Mouse (Mus musculus): ENCODE results near the gene Safb.
"Not testable (repeated sequence)": the region's sequence is repeated elsewhere in the genome, so short reads cannot be mapped to it uniquely, and the experiment has no call there.

The Safb gene

DNA sequence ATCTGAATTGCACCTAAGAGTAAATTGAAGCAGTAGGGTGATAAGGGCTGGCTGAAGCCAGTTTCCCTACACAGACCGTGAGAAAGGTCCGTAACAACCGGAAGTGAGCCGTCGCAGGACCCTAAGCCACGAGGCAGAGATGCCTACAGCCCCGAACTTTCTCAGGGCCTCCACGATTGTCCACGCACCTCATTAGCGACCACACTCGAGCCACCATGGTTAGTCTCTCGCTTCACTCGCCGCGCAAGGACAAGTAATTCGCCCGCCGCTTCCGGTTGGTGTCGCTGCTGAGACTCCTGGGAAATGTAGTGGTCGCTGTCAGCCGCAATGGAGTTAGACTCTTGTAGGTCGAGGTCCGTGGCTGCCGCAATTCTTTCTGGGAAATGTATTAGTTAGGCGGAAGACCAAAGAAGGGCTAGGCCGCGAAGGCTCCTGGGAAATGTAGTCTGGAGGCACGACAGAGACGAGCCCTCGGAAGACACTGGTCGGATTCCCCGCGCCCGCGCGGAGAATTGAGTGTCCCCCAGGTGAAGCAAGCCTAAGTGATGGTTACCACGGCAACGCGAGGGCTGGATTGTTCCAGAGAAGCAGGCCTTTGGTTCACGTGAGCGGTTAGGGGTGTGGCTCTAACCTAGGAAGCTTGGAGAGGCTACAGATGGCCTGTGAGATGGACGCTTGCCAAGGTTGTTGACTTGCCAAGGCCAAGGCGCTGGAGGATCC, 25.0 kb downstream of the Safb start, which contains the start of gene 2410015M20Rik:
Gene 2410015M20Rik (minus strand): TSS at position 320 of the 720 bp plus-strand sequence.
- in situ Hi-C loops (cut with MseI, MboI) = no loop called here

DNA sequence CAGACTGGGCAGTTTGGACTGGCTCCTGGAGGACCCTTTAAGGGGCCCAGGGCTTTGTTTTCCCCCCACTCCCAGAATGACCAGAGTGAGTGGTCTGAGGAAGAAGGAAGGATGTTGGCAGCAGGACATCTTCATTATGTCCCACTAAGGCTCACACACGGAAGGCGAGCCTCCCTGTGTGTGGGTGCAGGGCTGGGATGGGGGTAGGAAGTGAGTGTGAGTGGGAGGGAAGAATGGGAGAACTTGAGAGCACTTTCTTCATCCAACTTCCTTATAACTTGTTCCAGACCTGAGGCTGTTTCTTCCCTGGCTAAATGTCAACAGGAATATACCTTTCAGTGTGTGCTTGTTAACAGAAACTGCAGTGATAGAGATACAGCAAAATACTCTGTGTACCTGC, 26.7 kb downstream of the Safb start:
- in situ Hi-C loops (cut with MseI, MboI) = no loop called here

DNA sequence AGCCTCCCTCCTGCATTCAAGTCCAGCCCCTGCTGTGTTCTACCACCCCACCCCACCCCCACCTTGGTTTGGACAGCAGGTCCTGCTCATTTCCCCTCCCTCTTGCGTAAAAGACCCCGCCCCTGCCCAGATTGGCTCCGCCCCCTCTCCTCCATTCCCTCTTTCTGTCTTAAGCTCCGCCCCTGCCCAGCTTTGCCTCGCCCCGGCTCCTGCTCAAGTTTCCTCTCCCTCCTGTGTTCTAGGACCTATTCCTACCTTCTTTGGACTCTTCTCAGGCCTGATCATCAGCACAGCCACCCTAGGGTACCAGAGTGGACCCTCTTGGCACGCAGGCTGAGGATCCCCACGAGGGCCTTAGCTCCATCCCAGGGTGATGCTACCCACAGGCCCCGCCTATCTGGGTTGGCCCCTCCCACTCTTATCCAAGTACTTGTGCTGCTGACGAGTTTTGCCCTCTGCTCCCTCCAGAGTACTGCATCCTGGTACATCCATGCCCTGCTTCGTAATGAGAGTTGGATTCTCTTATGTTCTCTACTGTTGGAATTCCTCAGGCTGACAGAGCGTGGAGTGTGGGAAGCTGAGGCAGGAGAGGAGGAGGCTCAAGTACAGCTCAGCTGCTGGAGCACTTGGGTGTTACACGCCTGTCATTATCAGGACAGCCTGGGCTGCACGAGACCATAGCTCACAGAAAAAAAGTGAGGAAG, 27.4 kb downstream of the Safb start:
- in situ Hi-C loops (cut with MseI, MboI) = no loop called here

DNA sequence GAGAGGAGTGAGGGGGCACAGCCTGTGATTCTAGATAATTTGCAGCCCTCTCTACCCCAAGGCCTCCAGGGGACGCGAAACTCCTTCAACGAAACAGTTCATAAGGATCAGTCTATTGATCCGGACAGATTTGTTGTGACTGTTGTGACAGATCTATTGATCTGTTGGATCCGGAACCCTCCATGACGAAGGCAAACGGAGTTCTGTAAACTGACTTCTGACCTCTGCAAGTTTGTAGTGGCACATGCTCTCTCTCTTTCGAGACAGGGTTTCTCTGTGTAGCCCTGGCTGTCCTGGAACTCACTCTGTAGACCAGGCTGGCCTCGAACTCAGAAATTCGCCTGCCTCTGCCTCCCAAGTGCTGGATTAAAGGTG, 27.9 kb downstream of the Safb start:
- in situ Hi-C loops (cut with MseI, MboI) = not testable (repeated sequence)

DNA sequence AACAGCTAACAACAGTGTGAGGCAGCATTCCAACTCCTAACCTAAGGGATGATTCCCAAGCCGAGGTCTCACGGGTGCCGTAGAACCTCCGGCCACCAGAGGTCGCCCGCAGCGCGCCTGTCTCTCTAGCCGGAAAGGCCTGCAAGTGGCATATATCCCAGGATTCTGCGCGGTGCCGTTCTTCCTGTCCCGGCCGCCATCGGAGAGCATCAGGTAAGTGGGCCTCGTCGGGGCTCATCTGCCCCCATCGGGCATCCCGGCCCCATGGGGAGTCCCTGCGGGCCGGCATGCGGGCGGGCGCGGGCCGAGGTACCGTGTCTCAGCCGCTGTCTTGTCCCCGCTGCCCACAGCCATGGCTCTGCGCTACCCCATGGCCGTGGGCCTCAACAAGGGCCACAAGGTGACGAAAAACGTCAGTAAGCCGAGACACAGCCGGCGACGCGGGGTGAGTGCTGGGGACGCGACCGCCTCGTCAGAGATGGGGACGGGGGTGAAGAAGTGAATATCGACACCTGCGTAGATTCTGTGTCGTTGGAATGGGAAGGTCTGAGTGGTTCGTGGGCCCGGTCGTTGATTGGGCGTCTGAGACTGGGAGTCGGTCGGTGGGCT, 28.7 kb downstream of the Safb start, which contains the start of gene Rpl36:
Gene Rpl36 (plus strand): TSS at position 181 of the 609 bp plus-strand sequence.
- in situ Hi-C loops (cut with MseI, MboI) = no loop called here

DNA sequence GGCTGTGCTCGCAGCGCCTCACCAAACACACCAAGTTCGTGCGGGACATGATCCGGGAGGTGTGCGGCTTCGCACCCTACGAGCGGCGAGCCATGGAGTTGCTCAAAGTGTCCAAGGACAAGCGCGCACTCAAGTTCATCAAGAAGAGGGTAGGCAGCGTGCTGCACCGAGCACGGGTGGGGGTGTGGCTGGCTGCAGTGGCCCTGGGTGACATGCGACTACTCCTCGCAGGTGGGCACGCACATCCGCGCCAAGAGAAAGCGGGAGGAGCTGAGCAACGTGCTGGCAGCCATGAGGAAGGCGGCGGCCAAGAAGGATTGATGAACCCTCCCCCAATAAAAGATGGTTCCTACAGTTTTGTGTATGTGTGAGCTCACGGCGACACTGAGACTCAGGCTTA, 29.3 kb downstream of the Safb start:
- in situ Hi-C loops (cut with MseI, MboI) = not testable (repeated sequence)

DNA sequence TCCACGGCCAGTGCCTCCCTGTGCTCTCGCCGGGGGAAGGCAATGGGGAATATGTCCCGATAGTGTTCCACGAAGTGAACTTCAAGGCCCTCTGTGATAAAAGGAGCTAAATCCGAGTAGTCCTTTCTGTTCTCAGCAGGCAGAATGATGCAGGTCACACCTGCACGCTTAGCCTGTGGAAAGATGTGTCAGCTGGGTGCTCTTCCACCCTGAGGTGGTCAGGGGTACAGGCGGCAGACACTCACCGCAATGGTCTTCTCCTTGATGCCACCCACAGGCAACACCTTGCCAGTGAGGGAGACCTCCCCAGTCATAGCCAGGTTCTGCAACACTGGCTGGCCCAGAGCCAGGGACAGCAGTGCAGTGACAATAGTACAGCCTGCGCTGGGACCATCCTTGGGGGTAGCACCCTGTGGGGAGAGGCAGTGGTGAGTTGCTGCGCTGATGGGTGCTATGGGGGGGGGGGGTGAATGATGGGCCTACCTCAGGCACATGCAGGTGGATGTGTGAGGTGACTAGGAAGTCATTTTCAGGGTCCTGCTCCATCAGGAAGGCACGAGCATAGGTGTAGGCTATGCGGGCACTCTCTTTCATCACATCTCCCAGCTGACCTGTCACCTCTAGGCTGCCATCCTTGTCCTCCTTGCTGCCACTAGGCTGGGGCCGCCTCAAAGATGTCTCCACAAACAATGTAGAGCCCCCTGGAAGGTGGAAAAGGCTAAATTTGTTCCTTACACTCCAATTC, 29.9 kb downstream of the Safb start:
- in situ Hi-C loops (cut with MseI, MboI) = loop anchor here in 1 of 2 experiments (5.0 kb wide), 1 partner anchor 53 kb away; no protein-coding TSS in a partner anchor

DNA sequence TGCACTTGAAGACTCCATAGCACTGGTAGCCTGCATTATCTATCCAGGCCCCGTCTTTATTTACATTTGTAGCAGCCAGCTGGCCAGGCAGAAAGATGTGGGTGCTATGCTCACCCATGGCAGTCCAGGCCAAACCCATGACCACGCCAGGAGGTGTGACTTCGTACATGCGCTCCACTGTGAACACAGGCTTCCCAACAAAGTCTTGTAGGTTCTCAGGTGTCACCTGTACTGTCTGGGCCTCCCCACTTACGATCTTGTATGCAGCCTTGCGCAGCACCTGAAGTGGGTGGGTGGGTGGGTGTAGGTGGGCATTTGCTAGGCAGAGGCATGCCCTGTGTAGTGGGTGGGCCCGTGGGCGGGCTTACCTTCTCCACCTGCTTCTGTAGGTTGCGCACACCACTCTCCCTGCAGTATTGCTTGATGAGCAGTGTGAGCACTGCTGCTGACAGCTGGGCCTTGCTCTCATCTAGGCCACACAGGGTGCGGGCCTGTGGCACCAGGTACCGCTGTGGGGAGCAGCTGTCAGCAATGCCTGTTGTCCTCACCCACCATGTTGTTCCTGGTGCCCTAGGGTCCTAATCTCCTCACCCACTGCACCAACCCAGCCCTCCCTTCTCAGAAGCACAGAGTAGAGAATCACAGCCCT, 30.6 kb downstream of the Safb start:
- in situ Hi-C loops (cut with MseI, MboI) = loop anchor here in 1 of 2 experiments (5.0 kb wide), 1 partner anchor 52 kb away; no protein-coding TSS in a partner anchor

DNA sequence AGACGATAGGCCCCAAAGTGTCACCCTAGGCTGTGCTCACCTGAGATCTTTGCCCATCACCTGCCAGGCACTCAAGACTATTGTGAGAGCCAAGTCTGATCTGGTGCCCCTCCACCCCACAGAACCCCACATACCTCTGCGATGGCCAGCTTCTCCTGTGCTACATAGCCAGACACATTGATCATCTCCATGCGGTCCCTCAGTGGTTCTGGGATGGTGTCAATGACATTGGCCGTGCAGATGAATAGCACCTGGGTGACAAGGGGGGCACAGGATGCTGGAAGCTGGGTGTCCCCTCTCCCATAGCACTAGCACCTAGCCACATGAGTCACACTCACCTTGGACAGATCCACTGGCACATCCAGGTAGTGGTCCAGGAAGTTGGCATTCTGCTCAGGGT, 31.2 kb downstream of the Safb start:
- in situ Hi-C loops (cut with MseI, MboI) = loop anchor here in 1 of 2 experiments (5.0 kb wide), 1 partner anchor 52 kb away; no protein-coding TSS in a partner anchor

DNA sequence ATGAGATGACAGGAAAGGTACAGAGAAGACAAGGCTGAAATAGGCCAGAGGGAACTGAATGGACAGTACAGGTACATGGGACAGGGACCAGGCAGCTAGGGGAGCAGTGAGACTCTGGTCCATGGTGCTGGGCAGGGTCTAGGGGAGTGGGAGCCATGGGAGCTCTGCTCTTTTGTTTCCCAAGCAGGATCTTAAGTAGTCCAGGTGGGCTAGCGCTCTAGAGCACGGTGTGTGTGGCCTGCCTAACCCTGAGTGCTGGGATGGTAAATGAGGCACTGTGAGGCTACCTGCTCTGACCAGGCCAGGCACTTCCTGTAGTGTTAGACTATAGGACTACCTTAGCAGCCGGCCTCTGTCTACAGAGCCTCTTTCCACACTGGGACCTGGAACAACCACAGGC, 32.1 kb downstream of the Safb start:
- in situ Hi-C loops (cut with MseI, MboI) = loop anchor here in 1 of 2 experiments (5.0 kb wide), 1 partner anchor 51 kb away; no protein-coding TSS in a partner anchor

DNA sequence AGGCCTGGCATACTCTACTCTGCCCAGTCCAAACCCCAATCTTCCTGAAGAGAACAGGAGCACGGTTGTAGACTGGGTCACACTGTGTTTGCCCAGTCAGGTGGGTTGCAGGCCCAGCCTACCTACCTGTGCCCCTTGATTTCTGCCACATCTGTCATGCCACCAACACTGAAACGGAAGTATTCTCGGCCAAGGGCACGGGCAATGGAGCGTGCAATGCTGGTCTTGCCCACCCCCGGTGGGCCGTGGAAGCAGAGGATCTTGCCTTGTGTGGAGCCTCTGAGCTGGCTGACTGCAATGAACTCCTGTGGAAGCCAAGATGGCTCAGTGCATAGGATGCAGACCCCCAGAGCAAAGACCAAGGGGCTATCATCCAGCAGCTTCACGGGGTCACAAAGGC, 33.0 kb downstream of the Safb start:
- in situ Hi-C loops (cut with MseI, MboI) = loop anchor here in 1 of 2 experiments (5.0 kb wide), 1 partner anchor 50 kb away; no protein-coding TSS in a partner anchor

DNA sequence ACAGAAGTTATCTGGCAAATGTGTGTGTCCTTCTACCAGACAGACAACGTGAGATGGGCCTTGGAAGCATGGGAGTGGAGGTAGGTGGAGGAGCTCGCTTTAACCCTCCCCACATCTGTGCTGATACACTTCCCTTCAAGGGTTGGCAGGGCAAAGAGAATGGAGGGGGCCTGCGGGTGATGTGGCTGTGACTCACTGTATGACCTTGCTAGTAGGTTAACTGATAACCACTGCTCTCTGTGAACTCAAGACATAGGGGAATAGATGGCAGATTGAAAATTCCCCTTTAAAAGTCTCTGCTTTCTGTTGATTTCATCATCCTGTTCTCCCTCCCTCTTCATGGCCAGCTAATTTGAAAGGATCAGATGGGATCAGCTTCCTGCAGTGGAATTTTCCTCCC, 40.9 kb downstream of the Safb start:
- in situ Hi-C loops (cut with MseI, MboI) = no loop called here

DNA sequence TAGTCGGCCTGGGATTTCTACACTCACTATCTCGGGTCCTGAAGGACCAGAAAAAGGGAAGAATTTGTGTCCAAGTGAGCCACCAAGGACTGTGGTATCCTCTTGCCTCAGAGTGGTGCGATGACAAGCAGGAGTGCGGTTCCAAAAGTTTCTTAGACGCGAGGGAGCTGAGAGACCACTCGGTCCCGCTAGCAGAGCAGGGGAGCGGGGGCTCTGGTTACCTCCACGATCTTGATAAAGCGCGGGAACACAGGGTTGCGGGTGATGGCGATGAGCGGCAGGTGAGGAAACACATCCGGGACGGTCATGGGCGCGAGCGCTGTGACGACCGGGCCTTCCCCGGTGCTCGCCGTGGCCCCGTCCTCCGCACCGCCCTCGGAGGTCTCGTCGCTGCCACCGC, 41.6 kb downstream of the Safb start:
- in situ Hi-C loops (cut with MseI, MboI) = no loop called here

DNA sequence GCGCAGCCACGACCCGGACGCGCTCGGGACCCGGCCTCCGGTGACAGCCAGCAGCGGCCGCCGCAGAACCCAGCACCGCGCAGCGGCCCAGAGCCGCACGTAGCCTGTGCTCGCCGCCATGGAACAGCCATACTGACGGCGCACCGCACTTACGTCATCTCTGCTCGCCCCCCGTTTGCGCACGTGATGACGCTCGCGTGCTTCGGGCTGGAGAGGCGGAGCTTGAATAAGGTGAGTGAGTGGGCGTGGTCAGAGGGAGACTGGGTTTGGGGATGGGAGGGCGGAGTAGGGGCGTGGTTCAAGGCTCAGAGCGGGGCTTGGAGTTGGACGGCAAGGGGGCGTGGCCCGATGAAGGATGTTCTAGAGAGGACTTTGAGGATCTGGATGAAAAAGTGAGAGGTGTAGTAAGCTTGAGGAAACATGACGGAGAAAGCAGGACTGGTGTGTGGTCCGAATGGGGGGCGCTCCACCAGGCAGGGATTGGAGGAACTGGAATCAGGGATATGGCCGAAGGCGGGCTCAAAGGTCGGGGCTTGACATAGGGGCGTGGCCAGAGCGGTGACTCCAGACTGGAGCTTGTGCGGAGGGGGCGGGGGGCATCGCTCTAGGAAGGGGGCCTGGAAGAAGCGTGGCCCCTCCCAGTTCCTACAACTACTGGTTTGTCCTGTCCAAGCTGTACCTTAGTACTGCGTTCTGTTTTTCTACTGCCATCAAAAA, 42.3 kb downstream of the Safb start, which contains the start of gene Lonp1:
Gene Lonp1 (minus strand): TSS at position 134 of the 717 bp plus-strand sequence.
- in situ Hi-C loops (cut with MseI, MboI) = no loop called here

DNA sequence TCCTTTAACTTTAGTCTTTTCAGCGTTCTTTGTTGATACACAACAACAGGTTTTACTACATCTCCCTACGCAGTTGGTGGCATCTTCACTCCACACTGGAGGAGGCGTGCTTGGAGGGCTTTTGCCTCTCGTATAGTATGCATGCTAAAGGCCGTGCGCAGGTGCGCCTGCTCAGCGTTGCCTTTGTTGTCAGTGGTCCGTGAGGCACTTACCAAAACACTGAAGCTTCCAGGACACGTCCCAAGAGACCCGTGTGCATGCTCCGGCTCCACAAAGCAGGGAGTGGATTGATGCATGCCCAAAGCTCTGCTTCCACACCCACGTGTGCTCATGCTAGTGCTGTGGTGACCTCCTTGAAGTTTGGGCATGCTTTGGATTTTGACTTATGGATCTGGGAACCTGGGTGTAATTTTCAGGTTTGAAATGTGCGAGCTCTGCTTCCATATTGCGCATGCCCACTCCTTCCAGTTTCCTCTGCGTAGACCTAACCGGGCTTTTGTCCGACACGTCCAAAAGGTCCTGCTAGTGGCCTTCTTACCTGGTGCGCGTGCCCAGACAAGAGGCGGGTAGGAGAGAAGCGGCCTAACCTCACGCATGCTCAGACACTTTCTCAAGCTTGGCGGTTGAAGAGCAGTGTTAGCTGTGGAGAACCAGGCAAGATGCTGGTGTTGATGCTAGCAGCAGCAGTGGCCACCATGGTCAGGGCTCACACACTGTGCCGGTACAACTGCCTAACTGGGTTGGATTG, 43.1 kb downstream of the Safb start, which contains the start of gene Catsperd:
Gene Catsperd (plus strand): TSS at position 614 of the 748 bp plus-strand sequence.
- in situ Hi-C loops (cut with MseI, MboI) = no loop called here

DNA sequence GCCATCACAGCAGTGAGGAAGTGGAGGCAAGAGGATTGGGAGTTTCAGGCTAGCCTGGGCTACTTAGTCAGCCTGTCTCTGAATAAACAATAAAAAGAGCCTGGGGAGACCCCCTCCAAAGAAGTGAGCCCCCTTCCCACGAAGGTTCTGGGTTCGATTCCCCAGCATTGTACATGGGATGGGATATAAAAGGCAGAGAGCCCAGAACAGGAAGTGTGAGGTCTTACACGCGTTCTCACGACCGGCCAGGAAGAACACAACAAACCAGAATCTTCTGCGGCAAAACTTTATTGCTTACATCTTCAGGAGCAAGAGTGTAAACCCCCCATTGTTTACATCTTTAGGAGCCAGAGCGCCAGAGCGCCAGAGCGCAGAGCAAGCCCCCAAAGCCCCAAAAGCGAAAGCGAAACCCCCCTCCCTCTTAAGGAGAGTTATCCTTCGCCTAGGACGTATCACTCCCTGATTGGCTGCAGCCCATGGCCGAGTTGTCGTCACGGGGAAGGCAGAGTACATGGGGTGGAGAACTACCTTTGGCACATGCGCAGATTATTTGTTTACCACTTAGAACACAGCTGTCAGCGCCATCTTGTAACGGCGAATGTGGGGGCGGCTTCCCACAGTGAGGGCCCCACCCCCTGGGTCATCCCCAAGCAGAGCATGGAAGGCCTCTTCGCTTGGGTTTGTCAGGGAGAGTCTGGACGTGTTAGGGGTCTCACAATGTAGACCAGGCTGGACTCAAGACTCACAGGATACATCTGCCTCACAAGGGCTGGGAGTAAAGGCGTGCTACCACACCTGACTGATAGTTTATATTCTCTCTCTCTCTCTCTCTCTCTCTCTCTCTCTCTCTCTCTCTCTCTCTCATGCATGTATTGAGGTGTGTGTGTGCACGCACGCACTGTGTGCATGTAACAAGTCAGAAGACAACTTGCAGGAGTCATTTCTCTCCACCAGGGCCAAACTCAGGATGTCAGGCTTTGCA, 45.5 kb downstream of the Safb start:
- in situ Hi-C loops (cut with MseI, MboI) = loop anchor here in 1 of 2 experiments (5.0 kb wide), 1 partner anchor 37 kb away; no protein-coding TSS in a partner anchor

DNA sequence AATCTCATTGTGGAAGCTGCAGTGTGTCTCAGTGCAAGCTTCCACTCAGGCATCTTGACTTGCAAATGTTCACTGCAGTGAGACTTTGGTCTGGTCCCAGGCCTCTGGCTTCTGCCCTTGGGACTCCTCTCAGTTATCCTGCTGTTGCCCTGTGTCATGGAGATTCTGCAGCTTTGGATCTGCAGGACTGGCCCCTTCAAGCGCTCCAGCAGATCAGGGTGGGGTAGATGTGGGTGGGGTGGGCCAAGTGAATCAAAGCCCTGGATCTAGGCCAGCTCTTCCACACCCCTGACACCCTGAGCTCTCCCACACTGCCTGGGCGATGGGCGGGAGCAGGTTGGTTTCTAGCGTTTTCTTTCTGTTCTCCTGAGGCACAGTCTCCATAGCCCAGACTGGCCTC, 47.2 kb downstream of the Safb start:
- in situ Hi-C loops (cut with MseI, MboI) = loop anchor here in 1 of 2 experiments (5.0 kb wide), 1 partner anchor 35 kb away; no protein-coding TSS in a partner anchor

DNA sequence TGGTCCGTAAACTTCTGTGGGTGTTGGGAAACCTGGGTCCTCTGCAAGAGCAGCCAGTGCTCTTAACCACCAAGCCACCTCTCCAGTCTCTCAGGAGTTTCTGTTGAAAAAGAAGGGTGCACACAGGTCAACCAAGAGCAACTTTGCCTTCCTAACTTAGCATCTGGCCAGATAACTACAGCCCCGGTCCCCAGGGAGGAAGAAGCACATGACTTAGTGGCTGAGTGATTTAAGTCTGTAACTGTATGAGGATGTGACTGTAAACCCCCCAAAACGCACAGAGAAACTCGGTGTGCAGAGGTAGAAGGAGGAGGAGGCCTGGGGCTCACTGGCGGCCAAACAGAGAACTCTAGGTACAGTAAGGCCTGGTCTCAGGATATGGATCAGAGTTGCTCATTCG, 49.4 kb downstream of the Safb start:
- in situ Hi-C loops (cut with MseI, MboI) = loop anchor here in 1 of 2 experiments (5.0 kb wide), 1 partner anchor 33 kb away; no protein-coding TSS in a partner anchor
